Mouse (Mus musculus): ENCODE results near the gene Mfsd6.

DNA sequence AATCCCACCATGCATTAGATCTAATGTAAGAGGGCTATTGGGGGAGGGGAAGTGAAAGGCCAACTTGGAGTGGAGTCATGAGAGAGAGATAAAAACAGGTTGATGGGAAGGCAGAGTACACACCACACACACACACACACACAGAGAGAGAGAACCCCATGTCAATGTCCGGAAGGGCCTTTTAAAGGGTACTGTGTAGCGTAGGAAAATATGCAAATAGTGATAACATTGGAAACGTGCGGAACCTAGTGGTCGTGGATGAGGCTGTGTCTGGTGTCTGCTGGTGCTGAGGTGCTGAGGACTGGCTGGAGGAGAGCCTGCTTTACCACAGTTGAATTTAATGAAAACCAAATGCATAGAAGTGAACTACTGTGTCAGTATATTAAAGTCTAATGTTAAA is 15.3 kb upstream of the Mfsd6 start:
- TF ChIP-seq CTCF (IDR thresholded peaks at IDR 0.05; ENCODE audit: low read depth) (no peak), EP300 (IDR thresholded peaks at IDR 0.05; ENCODE audit: low read depth) (no peak)
